8 mouse cellular contexts compared by ENCODE assay signal in genomic region chr16:34469277-34469868, GRCm38 (mm10).
A peak's percentile ranks its signal among the peaks of the same experiment; 100 is the strongest.
DNase-seq lines count a peak whose midpoint lies in the region; ATAC-seq and TF ChIP-seq lines count a peak whose summit lies in the region.

No protein-coding gene starts in this region.

- no peak for TF ChIP-seq CTCF in cerebellum, adult 2 months (IDR thresholded peaks at IDR 0.05; ENCODE audit: borderline replicate concordance, insufficient read depth, low read depth, low read length)

- peak; percentile 61; the same call in 1 of the 2 replicates for ATAC-seq in hindbrain, embryonic 14.5 days (ENCODE audit: low FRiP score)

- intact Hi-C loops in heart, postnatal 14 days (cut with DNase I) = loop anchor here (5.0 kb wide), 1 partner anchor 122 kb away; no protein-coding TSS in a partner anchor
- intact Hi-C loops in left cerebral cortex, postnatal 25 days (cut with DNase I) = loop anchor here (1.0 to 5.0 kb wide), 4 partner anchors 21 to 127 kb away; no protein-coding TSS in a partner anchor

- peak; percentile 92 for DNase-seq in heart, adult 11 months
- DNase-seq in heart, postnatal 14 days = no peak
- DNase-seq in embryo, embryonic 9.5 days (ENCODE audit: extremely low spot score) = peak; percentile 24
- peak; percentile 55 for DNase-seq in hindbrain, embryonic 14.5 days (ENCODE audit: low spot score)
- DNase-seq in left cerebral cortex, postnatal 25 days (ENCODE audit: low spot score in 2 of 2) = peak; percentile 72 to 95
- DNase-seq in right cerebral cortex, postnatal 36 days (ENCODE audit: low spot score in 2 of 2) = peak; percentile 62 to 79
- no peak for DNase-seq in cerebellum, adult 2 months
- DNase-seq in spleen, adult 12 weeks (ENCODE audit: low spot score) = no peak

- no peak overlapping the region; the same call in 1 of the 2 replicates for H3K27ac ChIP-seq in hindbrain, embryonic 14.5 days
- no peak overlapping the region for H3K27ac ChIP-seq in cerebellum, adult 2 months (ENCODE audit: insufficient read depth, low read length)

- no peaks in the 10 kb centered on the region for H3K36me3 ChIP-seq in hindbrain, embryonic 14.5 days (replicated peaks; ENCODE audit: control insufficient read depth, insufficient read depth)

- no peak overlapping the region for H3K9ac ChIP-seq in hindbrain, embryonic 14.5 days

- H3K4me2 ChIP-seq in hindbrain, embryonic 14.5 days (replicated peaks) = peak overlapping the region; percentile 16; the same call in 1 of the 2 replicates

- H3K9me3 ChIP-seq in hindbrain, embryonic 14.5 days (ENCODE audit: control insufficient read depth, low read length) = no peaks in the 10 kb centered on the region

- H3K4me3 ChIP-seq in hindbrain, embryonic 14.5 days (replicated peaks; ENCODE audit: low read length) = no peak overlapping the region
- no peak overlapping the region for H3K4me3 ChIP-seq in cerebellum, adult 2 months (replicated peaks; ENCODE audit: insufficient read depth, low read depth, low read length)

- TF ChIP-seq POLR2A in cerebellum, adult 2 months (IDR thresholded peaks at IDR 0.05; ENCODE audit: borderline replicate concordance, insufficient read depth, low read length) = no peak

- no peaks in the 10 kb centered on the region for H3K27me3 ChIP-seq in hindbrain, embryonic 14.5 days (ENCODE audit: control insufficient read depth, insufficient read depth, low read length)
- H3K27me3 ChIP-seq in cerebellum, adult 2 months (ENCODE audit: control insufficient read depth, insufficient read depth, low read length) = no peaks in the 10 kb centered on the region

- peaks cover 76% of the 10 kb centered on the region for H3K4me1 ChIP-seq in hindbrain, embryonic 14.5 days (replicated peaks; ENCODE audit: control insufficient read depth, insufficient read depth, low read length)
- no peaks in the 10 kb centered on the region for H3K4me1 ChIP-seq in cerebellum, adult 2 months (ENCODE audit: control insufficient read depth, insufficient read depth, low read length)

- WGBS in hindbrain, embryonic 14.5 days = 28% methylated on average over 8 of the region's 8 CpGs
- WGBS in cerebellum, adult 2 months = 45% methylated on average over 8 of the region's 8 CpGs

Comparison
In these comparisons a context has a peak if more than half of its experiments do, and no peak if none do; other contexts are left out.
1. DNase-seq: peak in heart, adult 11 months (single experiment), embryo, embryonic 9.5 days (single experiment), hindbrain, embryonic 14.5 days (single experiment), left cerebral cortex, postnatal 25 days (2 of 2) and right cerebral cortex, postnatal 36 days (2 of 2); none in heart, postnatal 14 days (0 of 2), cerebellum, adult 2 months (0 of 2) and spleen, adult 12 weeks (single experiment).